Mouse (Mus musculus): ENCODE measurements around the gene Cgas. TPM values are rescaled to one million over a fixed set of nuclear protein-coding genes. Genes with fewer than 3 reads are reported as not detected.
A peak's percentile ranks its signal among the peaks of the same experiment; 100 is the strongest.

Gene Cgas
- polyA plus RNA-seq, 1 experiment from 2014 or later = 0.80 TPM

- H3K27ac ChIP-seq = no peak overlapping the region
- H3K27me3 ChIP-seq (replicated peaks) = peaks cover 57% of the 10 kb centered on the region
- no peaks in the 10 kb centered on the region for H3K9me3 ChIP-seq
- peaks cover 8% of the 10 kb centered on the region for H3K4me1 ChIP-seq
- H3K4me3 ChIP-seq = peak overlapping the region; percentile 52; the same call in 1 of the 2 replicates
- 67% methylated on average over 9 of the region's 9 CpGs for WGBS
- H3K9ac ChIP-seq = no peak overlapping the region
- no peak overlapping the region; the same call in 1 of the 2 replicates for H3K4me2 ChIP-seq
- ATAC-seq (replicated peaks) = no peak
- no peaks in the 10 kb centered on the region for H3K36me3 ChIP-seq (replicated peaks)
Observed at GRCm38 (mm10) chr9:78396517-78396916, 46.5 kb downstream of the Cgas start.

- Histone ChIP-seq H3K4me3 (peak within 1 kb of the TSS; percentile 52), H3K4me1 (peaks cover 8% of the 10 kb centered on the region), H3K27ac (no peak within 1 kb of the TSS), H3K4me2 (peak within 1 kb of the TSS; percentile 79), H3K36me3 (replicated peaks) (no peaks in the 10 kb centered on the region), H3K27me3 (replicated peaks) (peaks cover 57% of the 10 kb centered on the region), H3K9me3 (no peaks in the 10 kb centered on the region), H3K9ac (no peak within 1 kb of the TSS)
- ATAC-seq (replicated peaks) = peak; percentile 99
- WGBS = 4% methylated on average over 93 of the region's 93 CpGs
Observed at GRCm38 (mm10) chr9:78395630-78396351, 47.2 kb downstream of the Cgas start, which contains the start of gene Ddx43. Gene Ddx43, plus strand, starts transcription at chr9:78395777.

GRCm38 (mm10) chr9:78395244-78395629 lies 47.8 kb downstream of the Cgas start:
- Histone ChIP-seq H3K4me1 (peaks cover 8% of the 10 kb centered on the region), H3K36me3 (replicated peaks) (no peaks in the 10 kb centered on the region), H3K4me2 (peak overlapping the region; percentile 79), H3K9ac (no peak overlapping the region), H3K9me3 (no peaks in the 10 kb centered on the region), H3K4me3 (peak overlapping the region; percentile 52), H3K27ac (no peak overlapping the region), H3K27me3 (replicated peaks) (peaks cover 57% of the 10 kb centered on the region)
- ATAC-seq (replicated peaks) = no peak; the same call in 1 of the 2 replicates
- WGBS = 36% methylated on average over 11 of the region's 11 CpGs

- Histone ChIP-seq H3K4me2 (no peak overlapping the region), H3K9ac (no peak overlapping the region), H3K27ac (no peak overlapping the region), H3K36me3 (replicated peaks) (no peaks in the 10 kb centered on the region), H3K4me1 (peaks cover 8% of the 10 kb centered on the region), H3K9me3 (no peaks in the 10 kb centered on the region), H3K27me3 (replicated peaks) (peaks cover 57% of the 10 kb centered on the region), H3K4me3 (no peak overlapping the region)
- 67% methylated on average over 7 of the region's 7 CpGs for WGBS
- ATAC-seq (replicated peaks) = no peak
Observed at GRCm38 (mm10) chr9:78394602-78395001, 48.4 kb downstream of the Cgas start.

GRCm38 (mm10) chr9:78393741-78394140 lies 49.3 kb downstream of the Cgas start:
- H3K27ac ChIP-seq = no peak overlapping the region
- peaks cover 8% of the 10 kb centered on the region for H3K4me1 ChIP-seq
- peaks cover 53% of the 10 kb centered on the region for H3K27me3 ChIP-seq (replicated peaks)
- no peaks in the 10 kb centered on the region for H3K9me3 ChIP-seq
- H3K9ac ChIP-seq = no peak overlapping the region
- 85% methylated on average over 10 of the region's 10 CpGs for WGBS
- no peak overlapping the region for H3K4me2 ChIP-seq
- H3K36me3 ChIP-seq (replicated peaks) = no peaks in the 10 kb centered on the region
- H3K4me3 ChIP-seq = no peak overlapping the region
- no peak for ATAC-seq (replicated peaks)

- no peaks in the 10 kb centered on the region for H3K4me1 ChIP-seq
- no peaks in the 10 kb centered on the region for H3K36me3 ChIP-seq (replicated peaks)
- no peak overlapping the region for H3K27ac ChIP-seq
- peaks cover 22% of the 10 kb centered on the region for H3K27me3 ChIP-seq (replicated peaks)
- H3K4me2 ChIP-seq = no peak overlapping the region
- no peaks in the 10 kb centered on the region for H3K9me3 ChIP-seq
- no peak for ATAC-seq (replicated peaks)
- 68% methylated on average over 5 of the region's 5 CpGs for WGBS
- H3K9ac ChIP-seq = no peak overlapping the region
- H3K4me3 ChIP-seq = no peak overlapping the region
Observed at GRCm38 (mm10) chr9:78389981-78390380, 53.1 kb downstream of the Cgas start.

- no peak overlapping the region for H3K9ac ChIP-seq
- H3K4me1 ChIP-seq = no peaks in the 10 kb centered on the region
- H3K36me3 ChIP-seq (replicated peaks) = no peaks in the 10 kb centered on the region
- H3K4me2 ChIP-seq = no peak overlapping the region
- H3K27ac ChIP-seq = no peak overlapping the region
- no peak overlapping the region for H3K4me3 ChIP-seq
- H3K27me3 ChIP-seq (replicated peaks) = no peaks in the 10 kb centered on the region
- H3K9me3 ChIP-seq = no peaks in the 10 kb centered on the region
- WGBS = 86% methylated on average over 7 of the region's 7 CpGs
- no peak for ATAC-seq (replicated peaks)
Observed at GRCm38 (mm10) chr9:78386947-78387346, 56.1 kb downstream of the Cgas start.

- no peaks in the 10 kb centered on the region for H3K36me3 ChIP-seq (replicated peaks)
- no peak overlapping the region for H3K27ac ChIP-seq
- H3K4me2 ChIP-seq = no peak overlapping the region
- no peak overlapping the region for H3K9ac ChIP-seq
- H3K4me1 ChIP-seq = no peaks in the 10 kb centered on the region
- 46% methylated on average over 3 of the region's 3 CpGs for WGBS
- no peaks in the 10 kb centered on the region for H3K27me3 ChIP-seq (replicated peaks)
- H3K9me3 ChIP-seq = no peaks in the 10 kb centered on the region
- H3K4me3 ChIP-seq = no peak overlapping the region
- ATAC-seq (replicated peaks) = no peak
Observed at GRCm38 (mm10) chr9:78385893-78386292, 57.1 kb downstream of the Cgas start.

Small RNA genes lying within 50 kb of the gene (microRNA-seq; reads per million reads assigned to microRNA genes)
- not detected for gene Gm26377

Other genes with a start within 250 kb of the Cgas start
- gene Gsta1, start 212.6 kb downstream of the Cgas start, polyA plus RNA-seq (2015; fragmentation: Nextera tagmentation; extraction: Ambion mirVana) = not detected in 2 replicates
- not detected in 2 replicates for gene Gm3776, start 186.1 kb downstream of the Cgas start, polyA plus RNA-seq (2015; fragmentation: Nextera tagmentation; extraction: Ambion mirVana)
- not detected in 2 replicates for gene Gm10639, start 153.3 kb downstream of the Cgas start, polyA plus RNA-seq (2015; fragmentation: Nextera tagmentation; extraction: Ambion mirVana)
- not detected in 2 replicates for gene Omt2a, start 128.4 kb downstream of the Cgas start, polyA plus RNA-seq (2015; fragmentation: Nextera tagmentation; extraction: Ambion mirVana)
- gene Omt2b, start 115.6 kb downstream of the Cgas start, polyA plus RNA-seq (2015; fragmentation: Nextera tagmentation; extraction: Ambion mirVana) = not detected in 2 replicates
- gene Gsta2, start 87.4 kb downstream of the Cgas start, polyA plus RNA-seq (2015; fragmentation: Nextera tagmentation; extraction: Ambion mirVana) = not detected in 2 replicates
- 5.6 and 6.3 TPM in 2 replicates for gene Dppa5a, start 75.1 kb downstream of the Cgas start, polyA plus RNA-seq (2015; fragmentation: Nextera tagmentation; extraction: Ambion mirVana)
- 6.3 and 6.5 TPM in 2 replicates for gene Ooep, start 64.5 kb downstream of the Cgas start, polyA plus RNA-seq (2015; fragmentation: Nextera tagmentation; extraction: Ambion mirVana)
- 0.41 and 0.47 TPM in 2 replicates for gene Ddx43, start 47.5 kb downstream of the Cgas start, polyA plus RNA-seq (2015; fragmentation: Nextera tagmentation; extraction: Ambion mirVana)
- gene Mto1, start 5.0 kb upstream of the Cgas start, polyA plus RNA-seq (2015; fragmentation: Nextera tagmentation; extraction: Ambion mirVana) = 28.8 and 30.8 TPM in 2 replicates
- gene Gm17324, start 5.5 kb upstream of the Cgas start, polyA plus RNA-seq (2015; fragmentation: Nextera tagmentation; extraction: Ambion mirVana) = 2.2 and 2.4 TPM in 2 replicates
- 3,193 and 3,214 TPM in 2 replicates for gene Eef1a1, start 45.9 kb upstream of the Cgas start, polyA plus RNA-seq (2015; fragmentation: Nextera tagmentation; extraction: Ambion mirVana)
- gene Slc17a5, start 144.8 kb upstream of the Cgas start, polyA plus RNA-seq (2015; fragmentation: Nextera tagmentation; extraction: Ambion mirVana) = 17.8 and 18.6 TPM in 2 replicates
- 0.92 and 1.1 TPM in 2 replicates for gene Cd109, start 172.3 kb upstream of the Cgas start, polyA plus RNA-seq (2015; fragmentation: Nextera tagmentation; extraction: Ambion mirVana)